Mouse (Mus musculus) right cerebral cortex, postnatal 25 days (tissue): ENCODE data around the gene Zmat3.

ENCODE experiments used
- DNase-seq: peaks from one replicate; pipeline ENCODE4 v3.0.0; 2022

Zmat3 gene

DNA sequence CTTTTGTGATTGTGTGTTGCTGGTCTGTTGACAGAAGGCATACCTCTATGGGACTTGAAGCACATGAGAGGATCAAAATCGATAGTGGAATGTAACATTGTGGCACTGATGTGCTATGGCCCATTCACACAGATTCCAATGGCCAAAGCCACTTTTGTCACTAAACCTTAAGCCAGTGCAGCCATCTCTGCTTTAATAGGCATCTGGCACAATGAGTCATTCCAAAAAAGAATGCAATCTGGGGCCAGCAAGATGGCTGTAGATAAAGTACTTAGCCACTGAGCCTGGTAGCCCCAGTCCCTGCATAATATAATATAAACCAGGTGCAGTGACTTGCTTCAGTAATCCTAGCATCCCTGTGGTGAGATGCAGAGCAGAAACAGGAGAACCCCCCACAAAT is 1.7 kb upstream of the Zmat3 start:
- no peak for DNase-seq

GRCm38 (mm10) chr3:32366246-32366734 is 476 bp upstream of the Zmat3 start:
- peak; percentile 14 for DNase-seq

- DNase-seq = peak; percentile 35
These were observed 821 bp downstream of the Zmat3 start for GRCm38 (mm10) chr3:32364841-32365545.

GRCm38 (mm10) chr3:32364195-32364594 is 1.6 kb downstream of the Zmat3 start:
- DNase-seq = no peak

DNA sequence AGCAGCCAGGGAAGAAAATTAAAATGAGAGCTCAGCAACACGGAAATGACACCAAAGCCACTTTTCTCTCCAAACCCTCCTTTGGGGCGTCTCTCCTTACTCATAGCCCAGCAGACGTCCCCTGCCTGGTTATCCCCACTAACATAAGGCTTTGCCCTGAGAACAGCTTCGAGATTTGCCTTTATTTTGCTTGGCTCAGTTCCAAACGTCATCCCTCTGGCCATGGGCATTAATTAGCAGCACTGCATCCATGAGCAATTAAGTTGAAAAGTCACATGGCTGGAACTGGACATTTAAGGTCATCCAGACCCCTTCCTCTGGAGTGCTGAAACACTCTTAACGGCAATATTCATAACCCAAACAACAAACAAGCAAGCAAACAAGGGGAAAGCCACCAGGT is 4.6 kb downstream of the Zmat3 start:
- DNase-seq = no peak

GRCm38 (mm10) chr3:32347881-32348280 is 17.9 kb downstream of the Zmat3 start:
- peak; percentile 47 for DNase-seq

- DNase-seq = no peak
These were observed 20.6 kb downstream of the Zmat3 start for GRCm38 (mm10) chr3:32345249-32345648.

DNA sequence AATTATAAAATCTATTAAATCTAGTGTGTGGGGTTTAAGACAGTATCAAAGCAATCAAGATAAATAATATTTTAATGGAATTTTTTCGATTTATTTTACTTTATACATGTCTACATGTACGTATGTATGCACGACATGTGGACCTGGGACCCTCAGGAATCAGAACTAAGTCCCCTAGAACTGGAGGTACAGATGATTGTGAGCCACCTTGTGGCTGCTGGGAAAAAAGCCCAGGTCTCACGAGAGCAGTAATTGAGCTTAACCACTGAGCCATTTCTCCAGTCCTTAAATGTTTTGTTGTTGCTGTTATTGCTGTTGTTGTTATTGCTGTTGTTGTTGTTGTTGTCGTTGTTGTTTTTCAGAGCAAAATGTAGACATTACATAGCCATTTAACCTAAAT is 21.0 kb downstream of the Zmat3 start:
- DNase-seq = no peak

DNA sequence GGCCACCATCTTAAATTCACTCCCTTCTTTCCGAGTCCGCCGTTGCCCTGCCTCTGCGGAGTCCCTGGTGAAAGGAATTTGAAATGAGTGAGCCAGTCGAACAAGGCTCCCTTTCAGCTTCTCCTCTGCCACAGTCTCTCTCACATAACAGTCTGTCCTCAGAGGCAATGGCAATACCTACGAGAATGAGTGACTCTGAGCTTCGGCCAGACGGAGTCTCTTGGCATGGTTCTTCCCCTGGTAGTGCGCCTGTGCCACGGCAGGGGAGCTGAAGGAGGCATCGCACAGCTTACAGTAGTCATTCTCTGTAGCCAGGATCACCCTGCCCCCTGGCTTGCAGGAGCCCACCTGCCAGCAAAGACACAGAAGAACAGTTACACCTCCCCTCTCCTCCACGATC is 22.4 kb downstream of the Zmat3 start:
- DNase-seq = no peak

DNA sequence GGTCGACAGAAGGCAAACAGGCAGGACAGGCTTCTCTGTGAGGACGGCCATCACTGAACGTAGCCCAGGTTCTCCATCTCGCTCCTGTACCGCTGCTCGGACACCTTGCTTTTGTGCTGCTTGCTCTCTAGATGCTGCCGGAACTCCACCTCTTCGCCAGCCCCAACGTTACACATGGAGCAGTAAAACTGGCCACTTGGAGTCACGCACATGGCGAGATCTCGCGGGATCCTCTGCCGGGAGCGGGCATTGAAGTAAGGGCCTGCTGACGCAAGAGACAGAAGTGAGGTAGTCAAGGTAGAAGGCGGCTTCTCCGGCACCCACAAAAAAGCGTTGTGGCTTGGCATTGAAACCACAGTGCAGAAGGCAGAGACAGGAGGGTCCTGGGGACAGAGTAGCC is 24.4 kb downstream of the Zmat3 start:
- no peak for DNase-seq

DNA sequence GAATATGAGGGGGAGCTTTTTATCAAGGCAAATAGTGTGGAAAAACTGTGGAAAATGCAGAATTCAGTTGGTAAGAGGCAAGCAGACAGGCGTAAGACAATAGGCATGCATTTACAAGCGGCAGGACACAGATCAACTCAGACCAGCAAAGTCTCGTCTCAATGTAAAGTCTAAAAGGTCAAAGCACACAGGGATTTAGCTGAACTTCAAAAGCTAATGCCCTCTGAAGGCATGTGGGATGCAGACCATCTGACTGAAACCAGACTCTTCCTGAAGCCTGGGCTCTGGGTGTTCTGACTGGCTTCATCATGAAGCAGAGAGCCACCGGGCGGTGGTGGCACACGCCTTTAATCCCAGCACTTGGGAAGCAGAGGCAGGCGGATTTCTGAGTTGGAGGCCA is 27.6 kb downstream of the Zmat3 start:
- DNase-seq = no peak

- DNase-seq = no peak
These were observed 28.0 kb downstream of the Zmat3 start for GRCm38 (mm10) chr3:32337770-32338169.

DNA sequence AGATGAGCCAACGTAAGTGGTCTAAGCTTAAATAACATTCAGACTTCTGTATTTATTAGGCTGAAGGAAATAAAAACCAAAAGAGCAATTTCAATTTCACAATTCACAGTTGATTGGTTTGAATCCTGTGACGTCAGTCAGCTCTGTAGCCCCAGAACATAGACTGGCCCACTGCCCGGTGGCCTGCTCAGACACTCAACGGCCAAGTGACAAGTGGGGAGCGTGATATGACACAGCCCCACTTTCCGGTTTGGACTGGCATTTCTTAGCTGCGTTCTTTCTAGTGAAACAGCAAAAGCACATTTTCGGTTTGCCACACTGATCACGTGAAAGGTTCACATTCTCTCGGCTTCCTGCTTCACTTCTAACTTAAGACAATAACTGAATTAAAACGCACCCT is 30.9 kb downstream of the Zmat3 start:
- no peak for DNase-seq

DNA sequence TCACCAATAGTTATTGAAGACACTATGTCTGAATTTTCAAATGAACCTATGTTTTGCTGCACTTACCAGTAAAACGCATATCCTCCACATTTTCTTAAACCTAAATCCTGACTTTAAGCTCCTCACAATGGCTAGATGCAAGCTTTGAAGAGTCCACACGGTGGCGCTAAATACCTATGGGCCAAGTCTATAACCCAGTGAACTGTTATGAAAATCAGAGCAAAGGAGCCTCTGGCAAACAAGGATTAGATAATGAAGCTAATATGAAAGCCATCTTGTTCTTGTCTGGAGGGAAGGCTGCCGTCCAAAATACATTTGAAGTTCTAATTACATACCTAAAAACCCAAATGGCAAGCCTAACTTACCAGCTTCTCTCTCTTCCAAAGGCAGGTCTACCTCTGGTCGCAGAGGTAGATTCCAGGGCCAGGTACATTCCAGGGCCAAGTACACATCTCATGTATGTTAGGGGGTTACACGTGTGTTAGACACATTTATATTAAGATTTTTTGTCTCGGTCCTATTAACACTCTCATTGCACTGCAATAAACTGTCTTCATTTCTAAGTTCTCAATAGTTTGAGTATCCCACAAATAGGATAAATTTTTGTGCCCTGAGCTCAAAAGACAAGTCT is 32.2 kb downstream of the Zmat3 start:
- DNase-seq = peak; percentile 67

DNA sequence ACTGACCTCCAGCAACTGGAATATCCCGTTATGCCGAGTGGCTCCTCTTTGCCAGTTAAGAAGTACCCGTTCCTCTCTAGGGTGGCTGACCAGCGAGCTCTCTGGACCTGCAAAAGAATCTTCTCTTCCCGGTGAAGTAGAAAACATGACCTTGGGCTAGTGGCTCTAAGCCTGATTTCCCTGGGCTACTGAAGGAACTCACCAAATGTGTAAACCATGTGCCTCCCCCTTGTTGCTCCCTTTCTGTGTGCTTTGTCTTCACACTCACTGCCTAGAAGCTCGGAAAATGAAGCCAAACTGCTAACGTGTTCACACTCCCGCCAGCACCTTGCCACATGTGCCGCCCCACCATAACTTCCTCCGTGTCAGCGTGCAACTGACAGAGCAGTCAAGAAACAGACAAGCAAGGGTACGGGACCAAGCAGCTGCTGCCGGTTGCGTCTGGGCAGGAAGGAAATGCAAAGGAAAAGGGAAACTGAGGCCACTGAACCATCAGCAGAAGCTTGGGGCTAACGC is 47.9 kb downstream of the Zmat3 start:
- no peak for DNase-seq

- peak; percentile 51 for DNase-seq
These were observed 48.5 kb downstream of the Zmat3 start for GRCm38 (mm10) chr3:32317165-32317900.

GRCm38 (mm10) chr3:32314746-32315145 is 51.1 kb downstream of the Zmat3 start:
- no peak for DNase-seq

DNA sequence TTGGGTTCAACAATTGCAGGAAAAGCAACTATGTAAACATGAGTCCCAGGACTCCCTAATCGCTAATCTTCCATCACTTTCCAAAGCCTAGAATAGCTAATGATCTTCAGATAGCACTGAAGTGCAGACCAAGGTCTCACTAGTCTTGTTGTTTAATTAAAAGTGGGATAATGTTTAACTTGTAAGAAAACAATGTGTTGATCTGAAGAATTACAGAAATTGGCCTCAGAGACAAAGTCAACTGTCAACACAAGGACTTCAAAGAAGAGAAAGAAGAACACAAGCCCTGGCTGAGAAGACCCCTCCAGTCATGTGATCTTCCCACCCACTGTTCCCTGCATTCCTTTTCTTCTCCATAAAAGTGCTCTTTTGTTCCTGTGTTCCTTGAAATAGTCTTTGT is 61.6 kb downstream of the Zmat3 start:
- no peak for DNase-seq

- DNase-seq = no peak
These were observed 73.8 kb downstream of the Zmat3 start for GRCm38 (mm10) chr3:32292001-32292400.
